Mouse (Mus musculus) urinary bladder, adult 2 months (tissue): ENCODE measurements around the gene Trpv4. TPM values are rescaled to one million over a fixed set of nuclear protein-coding genes. Genes with fewer than 3 reads are reported as not detected.

ENCODE experiments used
- DNase-seq: peaks from one replicate; pipeline ENCODE4 v3.0.0; 2022; ENCODE audit warnings: low spot score
- polyA plus RNA-seq: library from polyadenylated mRNA; depleted of rRNA; stranded (reverse); fragments of >200 nt; gene quantifications from 2 replicates; pipeline ENCODE4 v1.2.3, GENCODE M21; 2012; rRNA removed

Trpv4 gene
- polyA plus RNA-seq = 58.9 and 66.3 TPM in 2 replicates

GRCm38 (mm10) chr5:114658255-114658654 lies at the start of gene Trpv4:
TSS of gene Trpv4 (minus strand) at chr5:114658421.
- DNase-seq = no peak

- peak; percentile 94 for DNase-seq
These were observed 49.2 kb upstream of the Trpv4 start, which contains the start of gene Tchp for GRCm38 (mm10) chr5:114707265-114708068. TSS of gene Tchp (plus strand) at chr5:114707760.

GRCm38 (mm10) chr5:114702403-114703392 lies 44.5 kb upstream of the Trpv4 start:
- DNase-seq = no peak

- no peak for DNase-seq
These were observed 40.8 kb upstream of the Trpv4 start for GRCm38 (mm10) chr5:114699015-114699414.

- DNase-seq = no peak
These were observed 40.0 kb upstream of the Trpv4 start for GRCm38 (mm10) chr5:114698044-114698746.

DNA sequence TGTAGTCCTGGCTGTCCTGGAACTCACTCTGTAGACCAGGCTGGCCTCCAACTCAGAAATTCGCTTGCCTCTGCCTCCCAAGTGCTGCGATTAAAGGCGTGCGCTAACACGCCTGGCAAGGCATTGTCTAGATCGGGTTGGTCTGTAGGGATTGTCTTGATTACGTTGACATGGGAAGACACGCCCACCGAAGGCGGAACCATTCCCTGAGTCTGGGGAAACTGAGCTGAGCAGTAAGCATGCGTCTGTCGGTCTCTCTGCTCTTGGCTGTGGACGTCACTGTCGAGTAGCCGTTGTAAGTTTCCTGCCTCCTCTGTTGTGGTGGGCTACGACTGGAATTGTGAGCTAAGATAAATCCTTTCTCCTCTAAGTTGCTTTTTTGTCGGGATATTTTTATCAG lies 38.7 kb upstream of the Trpv4 start:
- no peak for DNase-seq

DNA sequence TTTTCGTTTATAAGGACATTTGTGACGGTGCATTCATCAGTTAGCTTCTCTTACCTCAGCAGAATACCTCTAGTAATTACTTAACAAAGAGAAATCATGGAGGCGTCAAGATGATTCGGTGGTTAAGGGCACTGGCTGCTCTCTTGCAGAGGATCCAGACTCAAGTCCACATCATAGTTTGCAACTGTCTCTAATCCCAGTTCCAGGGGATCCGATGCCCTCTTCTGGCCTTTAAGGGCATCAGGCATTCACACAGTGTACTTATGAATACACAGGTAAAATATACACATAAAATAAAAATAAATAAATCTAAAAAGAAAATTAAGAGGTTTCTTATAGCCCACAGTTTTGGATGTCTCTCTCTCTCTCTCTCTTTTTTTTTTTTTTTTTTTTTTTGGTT lies 37.6 kb upstream of the Trpv4 start:
- no peak for DNase-seq

GRCm38 (mm10) chr5:114690633-114691567 lies 32.7 kb upstream of the Trpv4 start, which contains the start of gene Gltp:
TSS of gene Gltp (minus strand) at chr5:114690984.
- peak; percentile 88 for DNase-seq

- DNase-seq = no peak
These were observed 31.6 kb upstream of the Trpv4 start for GRCm38 (mm10) chr5:114689700-114690366.

DNA sequence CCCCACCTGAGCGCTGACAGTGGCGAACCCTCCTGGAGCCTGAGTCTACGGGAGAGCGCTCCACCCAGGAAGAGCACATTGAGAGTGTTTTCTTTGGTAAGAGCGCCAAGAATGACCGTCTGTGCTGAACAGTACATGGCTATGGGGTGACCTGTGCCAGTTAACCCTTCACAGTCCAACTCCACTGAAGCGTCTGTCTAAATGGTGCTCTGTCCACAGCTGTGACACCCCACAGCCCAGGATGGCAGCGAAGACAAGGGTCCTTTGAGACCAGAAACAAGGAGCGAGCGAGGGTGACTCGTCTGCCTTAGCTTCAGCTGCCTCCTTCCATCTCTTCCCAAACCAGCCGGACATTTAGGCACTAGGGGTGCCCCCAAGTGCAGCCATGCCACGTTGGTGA lies 30.5 kb upstream of the Trpv4 start:
- DNase-seq = no peak

DNA sequence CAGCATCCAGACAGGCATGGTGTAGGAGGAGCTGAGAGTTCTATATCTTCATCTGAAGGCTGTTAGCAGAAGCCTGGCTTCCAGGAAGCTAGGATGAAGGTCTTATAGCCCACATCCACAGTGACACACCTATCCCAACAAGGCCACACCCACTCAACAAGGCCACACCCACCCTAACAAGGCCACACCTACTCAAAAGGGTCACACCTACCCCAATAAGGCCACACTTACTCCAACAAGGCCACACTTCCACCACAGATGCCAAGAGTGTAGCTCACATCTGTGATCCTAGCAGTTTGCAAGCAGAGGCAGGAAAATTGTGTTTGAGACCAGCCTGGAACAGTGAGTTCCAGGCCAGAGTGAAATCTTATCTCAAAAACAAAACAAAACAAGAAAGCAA lies 29.7 kb upstream of the Trpv4 start:
- no peak for DNase-seq

- DNase-seq = no peak
These were observed 28.5 kb upstream of the Trpv4 start for GRCm38 (mm10) chr5:114686726-114687210.

DNA sequence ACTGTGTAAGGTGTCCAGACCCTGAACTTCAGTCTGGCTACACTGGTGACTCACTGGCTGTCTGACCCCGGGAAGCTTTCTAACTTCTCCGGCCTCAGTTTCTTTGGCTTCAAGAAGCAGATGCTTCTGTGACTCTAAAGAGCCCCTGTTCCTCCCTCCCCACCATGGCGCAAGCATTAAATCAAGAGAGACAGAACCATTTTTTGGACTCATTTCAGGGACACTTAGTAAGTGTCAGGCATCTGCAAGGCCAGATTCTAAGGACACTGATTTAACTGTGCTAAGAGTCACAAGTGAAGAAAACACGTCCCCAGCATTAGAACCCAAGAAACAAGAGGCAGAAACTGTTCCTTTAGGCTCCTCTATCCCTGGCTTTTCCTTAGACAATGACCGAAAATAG lies 27.8 kb upstream of the Trpv4 start:
- DNase-seq = no peak

DNA sequence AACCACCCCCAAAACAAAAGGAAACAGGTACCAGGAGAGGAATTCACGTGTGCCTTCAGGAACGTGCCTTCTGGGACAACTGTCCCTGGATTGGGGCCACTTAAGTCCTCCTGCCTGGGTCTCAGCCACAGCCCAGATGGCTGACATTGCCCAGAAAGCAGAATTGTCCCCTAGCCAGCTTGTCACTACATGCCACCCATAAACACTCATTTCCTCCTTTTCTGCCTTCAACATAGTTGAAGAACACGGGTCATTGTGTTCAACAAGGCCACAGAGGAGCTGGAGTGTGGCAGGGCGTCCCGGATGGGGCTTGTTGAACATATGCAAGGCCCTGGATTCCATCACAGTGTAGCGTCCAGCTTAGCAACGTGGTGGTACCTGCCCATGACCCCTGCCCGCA lies 23.5 kb upstream of the Trpv4 start:
- no peak for DNase-seq

GRCm38 (mm10) chr5:114680676-114681285 lies 22.6 kb upstream of the Trpv4 start:
- DNase-seq = no peak

DNA sequence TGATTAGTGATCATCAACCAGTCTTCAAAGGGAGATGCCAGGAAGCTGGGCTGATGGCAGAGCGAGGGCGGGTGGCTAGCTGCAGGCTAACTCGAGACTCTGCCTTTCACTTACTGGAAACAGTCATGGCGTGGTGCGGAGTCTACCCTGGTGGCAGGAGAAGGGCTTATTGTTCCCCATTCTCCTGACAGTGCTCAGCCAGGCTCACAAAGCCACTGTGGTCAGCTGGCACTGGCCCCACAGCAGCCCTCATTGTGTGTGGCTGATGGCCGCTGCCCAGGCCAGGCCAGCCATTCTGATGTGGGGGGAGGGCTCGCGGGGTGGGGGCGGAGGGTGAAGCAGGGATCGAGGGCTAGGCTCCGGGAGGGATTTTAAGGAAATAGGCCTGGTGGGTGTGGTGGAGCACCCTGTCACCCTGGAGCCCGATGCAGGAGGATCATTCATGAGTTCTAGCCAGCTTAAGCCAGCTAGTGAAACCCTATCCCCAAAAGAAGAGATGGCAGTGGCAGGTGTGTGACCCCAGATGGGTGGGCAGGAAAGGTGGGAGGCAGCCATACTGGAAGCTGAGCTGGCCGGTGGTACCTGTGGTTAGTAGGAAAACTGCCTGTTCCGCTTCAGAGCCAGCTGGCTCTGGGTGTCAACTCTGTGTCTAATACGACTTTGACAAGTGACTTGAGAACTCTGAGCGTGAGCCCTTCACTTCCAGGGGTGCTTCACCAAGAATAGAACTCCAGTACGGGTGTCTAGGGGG lies 21.8 kb upstream of the Trpv4 start:
- DNase-seq = no peak

GRCm38 (mm10) chr5:114674594-114674993 lies 16.4 kb upstream of the Trpv4 start:
- no peak for DNase-seq

- DNase-seq = no peak
These were observed 14.9 kb upstream of the Trpv4 start for GRCm38 (mm10) chr5:114673114-114673513.

DNA sequence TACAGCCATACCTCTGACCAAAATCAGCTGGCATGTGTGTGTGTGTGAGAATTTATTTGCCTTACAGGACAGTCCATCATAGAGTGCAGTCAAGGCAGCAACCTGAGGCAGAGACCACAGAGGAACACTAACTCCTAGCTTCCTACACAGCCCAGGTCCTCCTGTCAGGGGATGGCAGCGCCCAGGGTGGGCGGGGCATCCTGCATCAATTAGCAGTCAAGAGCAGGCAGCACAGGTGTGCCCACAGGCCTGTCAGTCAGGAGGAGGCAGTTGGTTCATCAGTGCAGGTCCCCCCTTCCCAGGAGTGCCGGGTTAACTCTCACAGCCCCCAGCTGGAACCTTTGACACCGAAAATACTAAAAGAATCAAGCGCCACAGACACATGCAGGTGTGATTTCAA lies 10.8 kb upstream of the Trpv4 start:
- DNase-seq = no peak
